Mouse (Mus musculus): ENCODE results near the gene B3gnt2.

DNA sequence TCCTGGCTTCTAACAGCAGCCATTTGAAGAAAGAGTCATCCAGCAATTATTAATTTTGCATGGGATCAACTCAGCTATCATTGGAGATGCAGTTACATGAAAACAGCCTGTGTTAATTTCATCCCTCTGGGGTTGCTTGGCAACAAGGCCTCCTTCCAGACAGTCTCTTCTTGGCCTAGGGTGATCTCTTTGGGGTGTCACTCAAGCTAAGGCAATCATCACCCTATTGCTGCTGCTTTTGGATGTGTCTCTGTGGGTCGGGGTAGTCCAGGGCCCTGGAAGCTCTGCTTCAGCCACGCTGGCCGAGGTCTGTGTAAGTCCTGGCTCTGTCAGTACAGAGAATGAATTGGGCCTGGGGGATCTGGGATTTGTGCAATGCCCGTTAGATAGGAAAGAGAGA lies 14.5 kb upstream of the B3gnt2 start:
- TF ChIP-seq POLR2A (IDR thresholded peaks at IDR 0.05; ENCODE audit: low read depth, low read length) (no peak), CTCF (IDR thresholded peaks at IDR 0.05; ENCODE audit: extremely low read depth, insufficient read depth, insufficient read length, insufficient replicate concordance) (no peak)

All from spleen, adult 2 months (tissue).